Mouse (Mus musculus): ENCODE results near the gene Ext2.

DNA sequence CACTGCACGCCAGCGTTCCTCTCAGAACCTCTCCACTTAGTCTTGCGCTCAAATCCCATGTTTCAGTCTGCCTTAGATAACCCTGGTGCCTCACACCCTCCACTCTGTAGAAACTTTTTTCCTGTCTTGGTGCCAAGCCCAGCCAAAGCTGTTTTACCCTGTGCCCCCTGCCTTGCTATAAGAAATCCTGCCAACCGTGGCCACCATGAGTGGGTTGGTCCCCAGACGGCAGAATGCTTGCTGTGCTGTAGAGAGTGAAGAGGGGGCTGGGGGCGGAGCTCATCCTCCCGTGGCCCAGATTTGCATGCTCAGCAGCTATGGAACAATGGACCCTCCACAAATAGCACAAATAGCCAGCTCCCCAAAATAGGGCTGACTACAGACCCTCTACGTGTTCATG lies 138.7 kb downstream of the Ext2 start:
- TF ChIP-seq USF1 (IDR thresholded peaks at IDR 0.05; ENCODE audit: low read depth) (no peak), POLR2A (IDR thresholded peaks at IDR 0.05; ENCODE audit: insufficient read length, low read depth) (no peak)

All from myocyte (in vitro differentiated cells).